Mouse (Mus musculus) liver, adult 2 months (tissue): Measurements from ENCODE around the gene Olfr645.

ENCODE experiments used
- CTCF ChIP-seq: fragments of 200-500 bp; IDR thresholded peaks from 2 replicates; pipeline ENCODE4 v1.5.1; 2011; ENCODE audit warnings: low read depth, low read length, control low read depth
- POLR2A ChIP-seq: fragments of 200-500 bp; IDR thresholded peaks from 2 replicates; pipeline ENCODE4 v1.6.1; 2011; ENCODE audit warnings: low read length, control low read depth; ENCODE audit not compliant: insufficient read depth; ENCODE audit errors: extremely low read depth

DNA sequence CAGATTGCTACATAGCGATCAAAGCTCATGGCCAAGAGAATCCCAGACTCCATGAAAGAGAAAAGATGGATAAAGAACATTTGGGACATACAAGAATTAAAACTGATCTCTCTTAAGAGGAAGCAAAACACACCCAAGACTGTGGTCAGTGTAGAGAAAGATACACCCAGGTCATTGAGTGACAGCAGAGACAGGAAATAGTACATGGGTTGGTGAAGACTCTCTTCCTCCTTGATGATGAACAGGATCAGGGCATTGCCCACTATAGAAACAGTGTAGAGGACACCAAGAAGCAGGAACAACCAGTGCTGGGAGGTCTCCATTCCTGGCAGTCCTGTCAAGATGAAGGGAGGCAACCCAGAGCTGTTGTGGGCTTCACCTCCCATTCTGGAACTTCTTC lies 26.1 kb downstream of the Olfr645 start:
- TF ChIP-seq POLR2A = no peak
- TF ChIP-seq CTCF = no peak
